Mouse (Mus musculus) forebrain, embryonic 16.5 days (tissue): ENCODE measurements around the gene Rnf26. TPM values are rescaled to one million over a fixed set of nuclear protein-coding genes. Genes with fewer than 3 reads are reported as not detected.

ENCODE experiments used
- ATAC-seq: fragments of 200-750 bp; cut with Nextera tagmentation; 2 replicates; pipeline ENCODE4 v1.8.0; 2017; ENCODE audit warnings: mild to moderate bottlenecking, moderate library complexity
- H3K27ac ChIP-seq: fragments of 300-500 bp; sonication (generic); 2 replicates; pipeline ENCODE4 v1.5.1; 2014; ENCODE audit warnings: low read length, control low read depth
- H3K27me3 ChIP-seq: fragments of 300-500 bp; sonication (generic); replicated peaks from 2 replicates; pipeline ENCODE4 v1.6.1; 2014; ENCODE audit warnings: low read length; ENCODE audit not compliant: control insufficient read depth, insufficient read depth
- H3K36me3 ChIP-seq: fragments of 300-500 bp; sonication (generic); 2 replicates; pipeline ENCODE4 v1.6.1; 2014; ENCODE audit not compliant: control insufficient read depth, insufficient read depth
- H3K4me1 ChIP-seq: fragments of 300-500 bp; sonication (generic); replicated peaks from 2 replicates; pipeline ENCODE4 v1.6.1; 2014; ENCODE audit warnings: low read length; ENCODE audit not compliant: control insufficient read depth, insufficient read depth
- H3K4me2 ChIP-seq: fragments of 300-500 bp; sonication (generic); 2 replicates; pipeline ENCODE4 v1.6.1; 2014; ENCODE audit warnings: mild to moderate bottlenecking, low read length, control low read depth
- H3K4me3 ChIP-seq: fragments of 300-500 bp; sonication (generic); replicated peaks from 2 replicates; pipeline ENCODE4 v1.5.1; 2014; ENCODE audit warnings: mild to moderate bottlenecking, low read length, control low read depth
- H3K9ac ChIP-seq: fragments of 300-500 bp; sonication (generic); replicated peaks from 2 replicates; pipeline ENCODE4 v1.6.1; 2014; ENCODE audit warnings: low read depth, low read length, control low read depth
- H3K9me3 ChIP-seq: fragments of 300-500 bp; sonication (generic); 2 replicates; pipeline ENCODE4 v1.6.1; 2016; ENCODE audit warnings: low read length; ENCODE audit not compliant: control insufficient read depth
- WGBS: fragments of 180-500 bp; shearing (Covaris S2); extraction: QIAGEN DNeasy Blood & Tissue Kit; methylation state at CpG from one replicate; pipeline ENCODE4 v1.1.7; 2014; 5-methylcytosine and 5-hydroxymethylcytosine counted together
- polyA plus RNA-seq: library from polyadenylated mRNA; unstranded; fragments of >200 nt; fragmentation: Nextera tagmentation; extraction: Ambion mirVana; gene quantifications from 2 replicates; pipeline ENCODE4 v1.2.1, GENCODE M21; 2015

The Rnf26 gene
- polyA plus RNA-seq, 1 experiment from 2014 or later: 33.4 TPM

- Histone ChIP-seq H3K27ac (no peak overlapping the region), H3K27me3 (no peaks in the 10 kb centered on the region), H3K36me3 (no peaks in the 10 kb centered on the region), H3K9ac (peak overlapping the region; percentile 59), H3K9me3 (no peaks in the 10 kb centered on the region), H3K4me3 (peak overlapping the region; percentile 57), H3K4me2 (peak overlapping the region; percentile 90), H3K4me1 (peaks cover 15% of the 10 kb centered on the region)
- peak; percentile 49 for ATAC-seq
- WGBS: 11% methylated on average over 15 of the region's 15 CpGs
Observed at GRCm38 (mm10) chr9:44067241-44067959, 45.9 kb downstream of the Rnf26 start.

- peak; percentile 98 for ATAC-seq
- under 1% methylated on average over 38 of the region's 38 CpGs for WGBS
- Histone ChIP-seq H3K9ac (peak within 1 kb of the TSS; percentile 59), H3K9me3 (no peaks in the 10 kb centered on the region), H3K4me3 (peak within 1 kb of the TSS; percentile 57), H3K27ac (no peak within 1 kb of the TSS), H3K36me3 (no peaks in the 10 kb centered on the region), H3K27me3 (no peaks in the 10 kb centered on the region), H3K4me1 (peaks cover 9% of the 10 kb centered on the region), H3K4me2 (peak within 1 kb of the TSS; percentile 90)
Observed at GRCm38 (mm10) chr9:44066785-44067225, 46.5 kb downstream of the Rnf26 start, which contains the start of gene Usp2. Gene Usp2, plus strand, starts transcription at chr9:44067021.

GRCm38 (mm10) chr9:44065177-44065576, 48.1 kb downstream of the Rnf26 start:
- H3K27me3 ChIP-seq: no peaks in the 10 kb centered on the region

GRCm38 (mm10) chr9:44058606-44059005, 54.7 kb downstream of the Rnf26 start:
- Histone ChIP-seq H3K9ac (no peak overlapping the region), H3K4me3 (no peak overlapping the region), H3K9me3 (no peaks in the 10 kb centered on the region), H3K36me3 (no peaks in the 10 kb centered on the region), H3K27ac (no peak overlapping the region), H3K4me2 (no peak overlapping the region), H3K4me1 (no peaks in the 10 kb centered on the region), H3K27me3 (0 out of 2 replicates have a peak, but pooled peaks cover 2% of the 10 kb centered on the region)
- ATAC-seq: no peak
- WGBS: 85% methylated on average over 6 of the region's 6 CpGs

More at GRCm38 (mm10) chr9:44065177-44065576, 48.1 kb downstream of the Rnf26 start:
- no peak overlapping the region for H3K27ac ChIP-seq
- no peak for ATAC-seq
- 36% methylated on average over 1 of the region's 1 CpGs for WGBS
- H3K9me3 ChIP-seq: no peaks in the 10 kb centered on the region
- H3K4me1 ChIP-seq: peaks cover 6% of the 10 kb centered on the region
- no peak overlapping the region for H3K4me2 ChIP-seq
- H3K9ac ChIP-seq: no peak overlapping the region
- H3K36me3 ChIP-seq: no peaks in the 10 kb centered on the region
- no peak overlapping the region for H3K4me3 ChIP-seq

GRCm38 (mm10) chr9:44053936-44054335, 59.4 kb downstream of the Rnf26 start:
- no peak for ATAC-seq
- Histone ChIP-seq H3K4me1 (no peaks in the 10 kb centered on the region), H3K9me3 (no peaks in the 10 kb centered on the region), H3K9ac (no peak overlapping the region), H3K27me3 (0 out of 2 replicates have a peak, but pooled peaks cover 2% of the 10 kb centered on the region), H3K4me2 (no peak overlapping the region), H3K4me3 (no peak overlapping the region), H3K36me3 (no peaks in the 10 kb centered on the region), H3K27ac (no peak overlapping the region)
- WGBS: 73% methylated on average over 1 of the region's 1 CpGs

- H3K9ac ChIP-seq: no peak overlapping the region
- no peak overlapping the region for H3K4me2 ChIP-seq
- H3K4me1 ChIP-seq: no peaks in the 10 kb centered on the region
- H3K27ac ChIP-seq: no peak overlapping the region
- H3K4me3 ChIP-seq: no peak overlapping the region
- H3K36me3 ChIP-seq: no peaks in the 10 kb centered on the region
- no peaks in the 10 kb centered on the region for H3K9me3 ChIP-seq
- ATAC-seq: no peak
- no peaks in the 10 kb centered on the region for H3K27me3 ChIP-seq
- WGBS: 59% methylated on average over 3 of the region's 3 CpGs
Observed at GRCm38 (mm10) chr9:44052855-44053254, 60.5 kb downstream of the Rnf26 start.

- Histone ChIP-seq H3K4me1 (no peaks in the 10 kb centered on the region), H3K4me2 (no peak overlapping the region), H3K9me3 (no peaks in the 10 kb centered on the region), H3K36me3 (no peaks in the 10 kb centered on the region), H3K9ac (no peak overlapping the region), H3K27ac (no peak overlapping the region), H3K4me3 (no peak overlapping the region), H3K27me3 (peaks cover 6% of the 10 kb centered on the region)
- WGBS: 86% methylated on average over 8 of the region's 8 CpGs
- ATAC-seq: no peak
Observed at GRCm38 (mm10) chr9:44049381-44050165, 63.7 kb downstream of the Rnf26 start.

GRCm38 (mm10) chr9:44048541-44049380, 64.6 kb downstream of the Rnf26 start:
- ATAC-seq: no peak
- no peak overlapping the region for H3K9ac ChIP-seq
- H3K4me1 ChIP-seq: peaks cover 4% of the 10 kb centered on the region
- H3K4me3 ChIP-seq: no peak overlapping the region
- WGBS: 75% methylated on average over 15 of the region's 15 CpGs
- no peak overlapping the region for H3K27ac ChIP-seq
- peaks cover 13% of the 10 kb centered on the region for H3K27me3 ChIP-seq
- no peaks in the 10 kb centered on the region for H3K9me3 ChIP-seq
- no peak overlapping the region for H3K4me2 ChIP-seq
- H3K36me3 ChIP-seq: no peaks in the 10 kb centered on the region
